Mouse (Mus musculus) neural tube, embryonic 14.5 days (tissue): ENCODE data around the gene Gm3376. TPM values are rescaled to one million over a fixed set of nuclear protein-coding genes. Genes with fewer than 3 reads are reported as not detected.
"Not testable (repeated sequence)": the region's sequence is repeated elsewhere in the genome, so short reads cannot be mapped to it uniquely, and the experiment has no call there.

Experiments
- ATAC-seq: fragments of 200-750 bp; cut with Nextera tagmentation; 2 replicates; pipeline ENCODE4 v1.8.0; 2017; ENCODE audit warnings: low read depth, mild to moderate bottlenecking, moderate TSS enrichment, moderate library complexity
- H3K27ac ChIP-seq: fragments of 300-500 bp; sonication (generic); 2 replicates; pipeline ENCODE4 v1.5.1; 2014; ENCODE audit warnings: low read depth, mild to moderate bottlenecking, control low read depth, low read length, moderate library complexity, mixed read lengths
- H3K27me3 ChIP-seq: fragments of 300-500 bp; sonication (generic); 2 replicates; pipeline ENCODE4 v1.6.1; 2014; ENCODE audit warnings: low read length; ENCODE audit not compliant: control insufficient read depth, insufficient read depth
- H3K36me3 ChIP-seq: fragments of 300-500 bp; sonication (generic); 2 replicates; pipeline ENCODE4 v1.6.1; 2014; ENCODE audit warnings: low read length, mixed read lengths; ENCODE audit not compliant: control insufficient read depth, insufficient read depth
- H3K4me1 ChIP-seq: fragments of 300-500 bp; sonication (generic); 2 replicates; pipeline ENCODE4 v1.6.1; 2014; ENCODE audit warnings: low read length; ENCODE audit not compliant: control insufficient read depth, insufficient read depth
- H3K4me2 ChIP-seq: fragments of 300-500 bp; sonication (generic); 2 replicates; pipeline ENCODE4 v1.6.1; 2014; ENCODE audit warnings: mild to moderate bottlenecking, low read depth, low read length, control low read depth
- H3K4me3 ChIP-seq: fragments of 300-500 bp; sonication (generic); 2 replicates; pipeline ENCODE4 v1.5.1; 2014; ENCODE audit warnings: low read depth, low read length, control low read depth, mixed read lengths
- H3K9ac ChIP-seq: fragments of 300-500 bp; sonication (generic); replicated peaks from 2 replicates; pipeline ENCODE4 v1.6.1; 2014; ENCODE audit warnings: low read depth, mild to moderate bottlenecking, control low read depth, low read length, mixed read lengths
- H3K9me3 ChIP-seq: fragments of 300-500 bp; sonication (generic); 2 replicates; pipeline ENCODE4 v1.6.1; 2016; ENCODE audit warnings: low read length; ENCODE audit not compliant: control insufficient read depth
- WGBS: fragments of 180-500 bp; shearing (Covaris S2); extraction: QIAGEN DNeasy Blood & Tissue Kit; methylation state at CpG from one replicate; pipeline ENCODE4 v1.1.7; 2014; 5-methylcytosine and 5-hydroxymethylcytosine counted together
- polyA plus RNA-seq: library from polyadenylated mRNA; unstranded; fragments of >200 nt; fragmentation: Nextera tagmentation; extraction: Ambion mirVana; gene quantifications from 2 replicates; pipeline ENCODE4 v1.2.1, GENCODE M21; 2014

Gene Gm3376
- polyA plus RNA-seq = not detected in 2 replicates

GRCm38 (mm10) chrY:3771373-3771772, at the start of gene Gm3376:
Gm3376 (plus strand) TSS chrY:3771673.
- not testable (repeated sequence) for H3K4me2 ChIP-seq, ATAC-seq, H3K27ac ChIP-seq, H3K4me1 ChIP-seq, H3K9me3 ChIP-seq, H3K36me3 ChIP-seq, H3K9ac ChIP-seq, H3K27me3 ChIP-seq, H3K4me3 ChIP-seq
- WGBS = no CpG with 5 or more reads among the region's 9 CpGs
